Mouse (Mus musculus): ENCODE data around the gene Mybph.
"Not testable (repeated sequence)": the region's sequence is repeated elsewhere in the genome, so short reads cannot be mapped to it uniquely, and the experiment has no call there.

Mybph gene

GRCm38 (mm10) chr1:134232778-134233531 lies 39.7 kb downstream of the Mybph start:
- peak; percentile 86 for DNase-seq (ENCODE audit: low read depth, low spot score)

GRCm38 (mm10) chr1:134233681-134234454 lies 40.6 kb downstream of the Mybph start:
- DNase-seq (ENCODE audit: low read depth, low spot score), result peak; percentile 69

GRCm38 (mm10) chr1:134234455-134235390 lies 41.5 kb downstream of the Mybph start:
- DNase-seq (ENCODE audit: low read depth, low spot score), result peak; percentile 93

DNA sequence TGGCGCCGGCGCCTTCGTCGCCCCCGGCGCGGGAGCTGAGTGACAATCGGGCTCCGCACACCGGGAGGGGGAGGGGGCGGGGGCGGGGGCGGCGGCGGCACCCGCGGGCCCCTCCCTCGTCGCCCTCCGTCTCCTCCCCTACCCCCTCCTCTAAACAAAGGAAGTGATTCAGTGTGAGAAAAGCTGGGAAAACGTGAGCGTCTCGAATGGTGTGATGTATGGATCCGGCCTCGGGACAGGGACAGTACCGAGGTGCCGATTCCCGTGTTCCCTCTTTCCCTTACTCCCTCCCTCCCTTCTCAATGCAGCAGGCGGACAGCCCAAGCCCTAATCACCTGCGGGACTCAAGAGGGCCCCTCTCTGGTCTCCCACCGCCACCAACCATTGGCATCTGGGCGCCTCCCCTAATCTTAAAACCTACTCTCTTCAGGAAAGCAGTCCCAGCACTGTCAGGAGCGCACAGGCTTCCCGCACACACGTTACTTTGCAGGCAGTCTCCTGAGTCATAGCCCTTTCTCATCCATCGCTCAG lies 42.2 kb downstream of the Mybph start, which contains the start of gene Adora1:
Gene Adora1, minus strand, starts transcription at position 41 of the 531 bp plus-strand sequence.
- DNase-seq (ENCODE audit: low read depth, low spot score), result peak; percentile 77

- no peak for DNase-seq (ENCODE audit: low read depth, low spot score)
These were observed 42.9 kb downstream of the Mybph start for GRCm38 (mm10) chr1:134236142-134236541.

- no peak for DNase-seq (ENCODE audit: low read depth, low spot score)
These were observed 44.2 kb downstream of the Mybph start for GRCm38 (mm10) chr1:134237438-134237837.

- peak; percentile 81 for DNase-seq (ENCODE audit: low read depth, low spot score)
These were observed 47.5 kb downstream of the Mybph start for GRCm38 (mm10) chr1:134240701-134241100.

GRCm38 (mm10) chr1:134241298-134241697 lies 48.0 kb downstream of the Mybph start:
- DNase-seq (ENCODE audit: low read depth, low spot score), result peak; percentile 76

- DNase-seq (ENCODE audit: low read depth, low spot score), result no peak
These were observed 49.0 kb downstream of the Mybph start for GRCm38 (mm10) chr1:134242286-134242685.

DNA sequence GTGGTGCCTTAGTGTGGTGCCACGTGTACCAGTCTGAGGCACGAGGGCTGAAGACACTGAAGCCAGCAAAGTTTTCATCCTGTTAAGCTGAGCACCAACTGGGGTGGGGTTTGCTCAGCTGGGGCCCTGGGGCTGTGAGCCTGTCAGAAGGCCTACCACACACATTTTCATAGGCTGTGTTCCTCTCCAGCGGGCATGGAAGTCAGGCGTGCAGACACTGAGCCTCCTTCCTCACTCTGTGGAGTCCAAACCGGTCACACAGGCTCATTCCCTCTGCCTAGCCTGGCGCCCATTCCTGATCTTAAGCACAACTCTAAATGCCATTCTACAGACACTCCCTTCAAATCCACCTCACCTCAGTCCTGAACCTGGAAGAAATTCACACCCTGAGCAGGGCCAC lies 50.3 kb downstream of the Mybph start:
- DNase-seq (ENCODE audit: low read depth, low spot score), result no peak

DNA sequence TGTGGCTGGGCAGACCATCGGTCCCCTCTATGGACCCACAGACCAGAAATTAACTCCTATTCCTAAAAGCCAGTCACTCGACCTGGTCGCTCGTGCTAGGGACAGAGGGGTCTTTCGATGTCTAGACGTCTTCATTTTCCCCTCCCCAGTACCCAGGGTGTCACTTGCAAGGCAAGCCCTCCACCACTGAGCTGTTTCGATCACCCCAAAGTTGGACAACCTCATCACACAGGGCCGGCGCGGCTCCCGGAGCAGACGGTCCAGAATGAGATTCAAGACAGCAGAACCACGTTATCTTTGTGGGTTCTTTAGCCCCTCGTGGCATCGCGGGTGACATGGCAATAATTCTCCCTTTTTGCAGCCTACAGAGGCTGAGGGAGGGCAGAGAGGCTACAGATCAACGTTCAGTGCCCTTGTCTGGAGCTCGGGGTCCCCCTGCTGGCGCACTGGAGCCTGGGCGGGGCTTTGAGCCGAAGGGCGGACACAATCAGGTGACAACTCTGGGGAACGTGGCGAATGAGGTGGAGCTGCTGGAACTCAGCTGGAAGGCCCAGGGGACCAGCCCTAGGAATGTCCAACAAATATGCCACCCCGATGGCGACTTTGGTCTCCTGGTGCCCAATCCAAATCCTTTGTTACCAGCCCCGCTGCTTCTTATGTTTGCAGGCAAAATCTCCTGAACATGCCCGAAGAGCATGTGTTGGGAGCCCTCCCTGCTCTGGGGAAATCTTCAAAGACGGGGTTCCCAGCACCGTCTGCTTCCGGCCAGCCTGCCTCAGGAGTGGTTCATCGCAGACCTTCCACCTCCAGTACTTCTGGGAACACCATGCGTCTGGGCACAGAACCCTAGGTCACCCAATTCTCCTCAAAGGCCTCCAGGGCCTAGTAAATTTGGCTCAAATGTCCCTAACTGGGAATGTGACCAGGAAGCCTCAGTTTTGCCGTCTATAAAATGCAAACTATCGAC lies 51.0 kb downstream of the Mybph start:
- peak; percentile 96 for DNase-seq (ENCODE audit: low read depth, low spot score)

DNA sequence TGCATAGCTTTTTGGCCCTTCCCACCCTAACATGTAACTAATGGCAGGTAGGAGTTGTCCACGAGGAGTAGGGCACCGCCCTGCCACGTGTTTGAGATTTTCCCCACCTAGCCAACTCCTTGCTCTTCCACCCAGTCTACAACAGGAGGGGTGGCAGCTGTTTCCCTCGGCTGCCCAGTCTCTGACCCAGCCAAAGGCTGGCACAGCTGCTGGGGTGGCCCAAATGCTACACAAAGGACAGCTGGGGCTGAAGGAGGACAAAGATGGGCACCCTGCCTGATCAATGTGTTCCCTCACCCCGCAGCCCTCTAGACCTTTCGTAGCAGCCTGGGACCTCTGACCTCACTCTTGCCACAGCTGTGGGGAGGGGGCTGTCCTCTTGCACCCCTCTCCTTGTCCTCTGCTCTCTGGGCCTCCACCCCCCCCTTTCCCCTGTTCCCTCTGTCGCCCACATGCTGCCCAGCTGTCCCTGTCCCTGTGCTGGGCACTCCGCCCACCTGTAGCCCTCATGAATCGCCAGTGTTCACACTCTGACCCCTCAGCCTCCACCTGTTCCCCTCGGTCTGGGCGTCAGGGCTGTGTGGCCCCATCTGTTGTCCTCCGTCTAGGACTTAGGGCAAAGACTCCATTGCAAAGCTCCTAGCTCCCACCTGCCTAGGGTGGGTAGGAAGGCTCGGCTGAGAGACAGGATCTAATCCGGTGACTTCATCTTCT lies 51.9 kb downstream of the Mybph start:
- DNase-seq (ENCODE audit: low read depth, low spot score), result peak; percentile 59

GRCm38 (mm10) chr1:134246590-134246989 lies 53.3 kb downstream of the Mybph start:
- DNase-seq (ENCODE audit: low read depth, low spot score), result peak; percentile 87

DNA sequence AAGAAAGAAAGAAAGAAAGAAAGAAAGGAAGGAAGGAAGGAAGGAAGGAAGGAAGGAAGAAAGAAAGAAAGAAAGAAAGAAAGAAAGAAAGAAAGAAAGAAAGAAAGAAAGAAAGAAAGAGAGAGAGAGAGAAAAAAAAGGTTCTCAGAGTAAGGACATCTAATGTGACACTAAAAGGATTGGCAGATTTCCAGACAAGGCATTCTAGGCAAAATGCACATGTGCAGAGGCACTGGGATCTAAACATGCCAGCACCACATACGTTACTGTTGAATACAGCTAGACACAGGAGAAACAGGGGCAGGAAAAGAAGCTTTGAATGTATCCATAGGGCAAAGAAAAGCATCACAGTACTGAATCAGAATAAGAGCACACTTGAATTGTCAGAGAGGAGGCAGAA lies 56.4 kb downstream of the Mybph start:
- not testable (repeated sequence) for DNase-seq (ENCODE audit: low read depth, low spot score)

Measured in brain, adult 2 months (tissue).